Mouse (Mus musculus): ENCODE measurements around the gene Acaca. TPM values are rescaled to one million over a fixed set of nuclear protein-coding genes. Genes with fewer than 3 reads are reported as not detected.

The Acaca gene
- polyA plus RNA-seq, 1 experiment from 2014 or later, result 36.2 TPM

DNA sequence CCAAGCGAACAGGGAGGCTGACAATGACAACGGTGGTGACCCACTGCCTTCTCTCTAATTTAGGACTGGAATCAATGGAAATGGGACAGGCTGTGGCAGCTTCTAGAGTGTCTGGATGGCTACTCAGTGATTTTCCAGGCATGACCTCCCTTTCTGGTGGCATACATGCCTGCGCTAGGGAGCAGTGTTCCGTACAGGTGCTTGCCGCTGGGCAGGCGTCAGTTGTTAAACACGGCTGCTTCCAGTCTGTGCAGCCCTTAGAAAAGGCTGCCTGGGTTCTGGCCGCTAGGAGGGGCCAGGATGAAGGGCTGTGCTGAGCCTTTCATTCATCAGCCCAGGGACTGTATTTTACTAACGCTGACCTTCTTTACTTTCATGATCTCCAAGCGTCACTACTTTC lies 63.8 kb downstream of the Acaca start:
- H3K36me3 ChIP-seq (replicated peaks; ENCODE audit: control insufficient read depth, insufficient read depth), result peaks cover 10% of the 10 kb centered on the region
- H3K4me2 ChIP-seq (replicated peaks), result no peak overlapping the region
- no peaks in the 10 kb centered on the region for H3K4me1 ChIP-seq (replicated peaks; ENCODE audit: control insufficient read depth, insufficient read depth, low read length)
- ATAC-seq (ENCODE audit: low FRiP score), result no peak
- H3K27me3 ChIP-seq (ENCODE audit: control insufficient read depth, insufficient read depth, low read length), result no peaks in the 10 kb centered on the region
- H3K27ac ChIP-seq, result no peak overlapping the region
- no peaks in the 10 kb centered on the region for H3K9me3 ChIP-seq (ENCODE audit: control insufficient read depth, low read length)
- no peak overlapping the region for H3K4me3 ChIP-seq (replicated peaks; ENCODE audit: low read length)
- no peak for DNase-seq (ENCODE audit: low spot score)
- H3K9ac ChIP-seq, result no peak overlapping the region
- 69% methylated on average over 10 of the region's 10 CpGs for WGBS

DNA sequence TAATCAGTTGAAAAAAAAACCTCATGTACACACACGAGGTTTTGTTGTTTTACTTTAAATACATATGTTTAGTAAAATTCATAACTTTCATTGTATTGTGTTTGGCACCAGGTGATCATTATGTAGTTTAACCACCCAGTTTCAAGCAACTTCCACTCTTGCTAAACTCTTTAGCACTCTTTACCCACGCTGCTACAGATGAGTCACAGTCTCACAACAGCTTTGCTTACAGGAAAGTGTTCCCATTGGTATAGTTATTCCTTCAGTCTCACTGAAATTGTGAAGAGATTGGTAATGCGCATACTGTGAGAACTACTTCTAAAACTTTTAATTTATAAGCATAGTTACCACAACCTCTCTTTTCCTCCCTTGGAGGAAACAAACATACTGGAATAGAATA lies 65.3 kb downstream of the Acaca start:
- H3K27me3 ChIP-seq (ENCODE audit: control insufficient read depth, insufficient read depth, low read length), result no peaks in the 10 kb centered on the region
- H3K4me1 ChIP-seq (replicated peaks; ENCODE audit: control insufficient read depth, insufficient read depth, low read length), result no peaks in the 10 kb centered on the region
- H3K27ac ChIP-seq, result no peak overlapping the region
- no peak overlapping the region for H3K4me2 ChIP-seq (replicated peaks)
- ATAC-seq (ENCODE audit: low FRiP score) (no peak), DNase-seq (ENCODE audit: low spot score) (no peak)
- H3K36me3 ChIP-seq (replicated peaks; ENCODE audit: control insufficient read depth, insufficient read depth), result peaks cover 10% of the 10 kb centered on the region
- H3K4me3 ChIP-seq (replicated peaks; ENCODE audit: low read length), result no peak overlapping the region
- no peaks in the 10 kb centered on the region for H3K9me3 ChIP-seq (ENCODE audit: control insufficient read depth, low read length)
- WGBS, result 95% methylated on average over 3 of the region's 3 CpGs
- H3K9ac ChIP-seq, result no peak overlapping the region

GRCm38 (mm10) chr11:84197607-84198402 lies 68.3 kb downstream of the Acaca start:
- Histone ChIP-seq H3K27me3 (ENCODE audit: control insufficient read depth, insufficient read depth, low read length) (no peaks in the 10 kb centered on the region), H3K27ac (no peak overlapping the region), H3K36me3 (replicated peaks; ENCODE audit: control insufficient read depth, insufficient read depth) (peaks cover 10% of the 10 kb centered on the region), H3K9ac (no peak overlapping the region), H3K4me3 (replicated peaks; ENCODE audit: low read length) (no peak overlapping the region), H3K4me2 (replicated peaks) (no peak overlapping the region), H3K4me1 (replicated peaks; ENCODE audit: control insufficient read depth, insufficient read depth, low read length) (no peaks in the 10 kb centered on the region), H3K9me3 (ENCODE audit: control insufficient read depth, low read length) (no peaks in the 10 kb centered on the region)
- no peak for DNase-seq (ENCODE audit: low spot score)
- no peak for ATAC-seq (ENCODE audit: low FRiP score)
- 94% methylated on average over 3 of the region's 3 CpGs for WGBS

- 51% methylated on average over 4 of the region's 4 CpGs for WGBS
- no peak for ATAC-seq (ENCODE audit: low FRiP score)
- Histone ChIP-seq H3K4me2 (replicated peaks) (no peak overlapping the region), H3K36me3 (replicated peaks; ENCODE audit: control insufficient read depth, insufficient read depth) (no peaks in the 10 kb centered on the region), H3K4me1 (replicated peaks; ENCODE audit: control insufficient read depth, insufficient read depth, low read length) (no peaks in the 10 kb centered on the region), H3K9me3 (ENCODE audit: control insufficient read depth, low read length) (no peaks in the 10 kb centered on the region), H3K27me3 (ENCODE audit: control insufficient read depth, insufficient read depth, low read length) (no peaks in the 10 kb centered on the region), H3K4me3 (replicated peaks; ENCODE audit: low read length) (no peak overlapping the region), H3K9ac (no peak overlapping the region), H3K27ac (no peak overlapping the region)
- no peak for DNase-seq (ENCODE audit: low spot score)
These were observed 76.3 kb downstream of the Acaca start for GRCm38 (mm10) chr11:84205776-84206175.

- H3K4me3 ChIP-seq (replicated peaks; ENCODE audit: low read length), result no peak overlapping the region
- no peaks in the 10 kb centered on the region for H3K4me1 ChIP-seq (replicated peaks; ENCODE audit: control insufficient read depth, insufficient read depth, low read length)
- no peaks in the 10 kb centered on the region for H3K9me3 ChIP-seq (ENCODE audit: control insufficient read depth, low read length)
- no peak overlapping the region for H3K27ac ChIP-seq
- no peak overlapping the region for H3K4me2 ChIP-seq (replicated peaks)
- WGBS, result 95% methylated on average over 6 of the region's 6 CpGs
- H3K9ac ChIP-seq, result no peak overlapping the region
- DNase-seq (ENCODE audit: low spot score), result no peak
- no peaks in the 10 kb centered on the region for H3K27me3 ChIP-seq (ENCODE audit: control insufficient read depth, insufficient read depth, low read length)
- ATAC-seq (ENCODE audit: low FRiP score), result no peak
- 0 out of 2 replicates have a peak, but pooled peaks cover 2% of the 10 kb centered on the region for H3K36me3 ChIP-seq (replicated peaks; ENCODE audit: control insufficient read depth, insufficient read depth)
These were observed 81.4 kb downstream of the Acaca start for GRCm38 (mm10) chr11:84210876-84211275.

DNA sequence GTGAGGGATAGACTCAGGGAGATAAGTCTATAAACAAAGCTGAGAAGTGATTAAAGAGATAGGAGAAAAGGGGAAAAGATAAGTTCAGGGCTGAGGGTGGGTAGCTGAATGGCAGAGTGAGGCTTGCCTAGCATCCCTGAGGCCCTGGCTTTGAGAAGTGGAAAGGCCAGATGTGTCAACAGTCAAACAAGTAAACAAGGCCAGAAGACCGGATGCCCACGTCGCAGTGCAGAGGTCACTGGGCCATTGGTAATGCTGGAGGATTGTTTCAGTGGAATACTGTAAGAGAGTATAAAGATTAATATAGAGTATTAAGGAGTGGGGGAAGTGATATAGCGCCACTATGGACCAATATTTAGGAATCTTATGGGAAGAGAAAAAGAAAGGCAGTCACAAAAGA lies 89.5 kb downstream of the Acaca start:
- Histone ChIP-seq H3K27me3 (ENCODE audit: control insufficient read depth, insufficient read depth, low read length) (no peaks in the 10 kb centered on the region), H3K36me3 (replicated peaks; ENCODE audit: control insufficient read depth, insufficient read depth) (0 out of 2 replicates have a peak, but pooled peaks cover 6% of the 10 kb centered on the region), H3K4me2 (replicated peaks) (no peak overlapping the region), H3K4me1 (replicated peaks; ENCODE audit: control insufficient read depth, insufficient read depth, low read length) (no peaks in the 10 kb centered on the region), H3K9me3 (ENCODE audit: control insufficient read depth, low read length) (no peaks in the 10 kb centered on the region), H3K27ac (no peak overlapping the region), H3K4me3 (replicated peaks; ENCODE audit: low read length) (no peak overlapping the region), H3K9ac (no peak overlapping the region)
- DNase-seq (ENCODE audit: low spot score), result no peak
- ATAC-seq (ENCODE audit: low FRiP score), result no peak
- WGBS, result 89% methylated on average over 4 of the region's 4 CpGs

GRCm38 (mm10) chr11:84243562-84243961 lies 114.1 kb downstream of the Acaca start:
- Histone ChIP-seq H3K36me3 (replicated peaks; ENCODE audit: control insufficient read depth, insufficient read depth) (peaks cover 20% of the 10 kb centered on the region), H3K4me2 (replicated peaks) (no peak overlapping the region), H3K27me3 (ENCODE audit: control insufficient read depth, insufficient read depth, low read length) (no peaks in the 10 kb centered on the region), H3K4me1 (replicated peaks; ENCODE audit: control insufficient read depth, insufficient read depth, low read length) (no peaks in the 10 kb centered on the region), H3K4me3 (replicated peaks; ENCODE audit: low read length) (no peak overlapping the region), H3K9me3 (ENCODE audit: control insufficient read depth, low read length) (no peaks in the 10 kb centered on the region), H3K27ac (no peak overlapping the region), H3K9ac (no peak overlapping the region)
- DNase-seq (ENCODE audit: low spot score) (peak; percentile 67), ATAC-seq (ENCODE audit: low FRiP score) (no peak)

DNA sequence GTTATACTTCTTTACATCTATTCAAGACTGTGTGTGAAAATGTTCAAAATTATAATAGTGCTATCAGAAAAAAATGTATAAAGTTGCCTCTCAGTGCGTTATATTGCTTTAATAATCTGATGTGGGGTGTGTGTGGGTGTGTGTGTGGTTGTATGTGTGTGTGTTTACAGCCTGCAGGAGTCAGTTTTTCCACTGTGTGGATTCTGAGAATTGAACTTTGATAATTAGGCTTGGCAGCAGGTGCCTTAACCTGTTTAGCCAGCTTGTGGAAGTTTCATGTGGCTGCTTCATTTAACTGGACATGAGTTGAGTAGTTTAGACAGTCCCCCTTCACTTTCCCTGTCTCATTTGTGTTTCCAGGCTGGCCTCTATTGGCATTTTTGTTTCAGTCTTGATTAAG lies 117.9 kb downstream of the Acaca start:
- DNase-seq (ENCODE audit: low spot score) (no peak), ATAC-seq (ENCODE audit: low FRiP score) (no peak)
- H3K27ac ChIP-seq, result no peak overlapping the region
- H3K9ac ChIP-seq, result no peak overlapping the region
- 93% methylated on average over 1 of the region's 1 CpGs for WGBS
- H3K4me2 ChIP-seq (replicated peaks), result no peak overlapping the region
- no peak overlapping the region for H3K4me3 ChIP-seq (replicated peaks; ENCODE audit: low read length)
- peaks cover 42% of the 10 kb centered on the region for H3K36me3 ChIP-seq (replicated peaks; ENCODE audit: control insufficient read depth, insufficient read depth)
- H3K4me1 ChIP-seq (replicated peaks; ENCODE audit: control insufficient read depth, insufficient read depth, low read length), result no peaks in the 10 kb centered on the region
- no peaks in the 10 kb centered on the region for H3K27me3 ChIP-seq (ENCODE audit: control insufficient read depth, insufficient read depth, low read length)
- no peaks in the 10 kb centered on the region for H3K9me3 ChIP-seq (ENCODE audit: control insufficient read depth, low read length)

- 93% methylated on average over 3 of the region's 3 CpGs for WGBS
- no peak overlapping the region for H3K9ac ChIP-seq
- H3K27me3 ChIP-seq (ENCODE audit: control insufficient read depth, insufficient read depth, low read length), result no peaks in the 10 kb centered on the region
- peaks cover 32% of the 10 kb centered on the region for H3K36me3 ChIP-seq (replicated peaks; ENCODE audit: control insufficient read depth, insufficient read depth)
- no peaks in the 10 kb centered on the region for H3K4me1 ChIP-seq (replicated peaks; ENCODE audit: control insufficient read depth, insufficient read depth, low read length)
- H3K4me2 ChIP-seq (replicated peaks), result no peak overlapping the region
- H3K4me3 ChIP-seq (replicated peaks; ENCODE audit: low read length), result no peak overlapping the region
- H3K9me3 ChIP-seq (ENCODE audit: control insufficient read depth, low read length), result no peaks in the 10 kb centered on the region
- H3K27ac ChIP-seq, result no peak overlapping the region
- ATAC-seq (ENCODE audit: low FRiP score) (no peak), DNase-seq (ENCODE audit: low spot score) (no peak)
These were observed 121.7 kb downstream of the Acaca start for GRCm38 (mm10) chr11:84251170-84251569.

DNA sequence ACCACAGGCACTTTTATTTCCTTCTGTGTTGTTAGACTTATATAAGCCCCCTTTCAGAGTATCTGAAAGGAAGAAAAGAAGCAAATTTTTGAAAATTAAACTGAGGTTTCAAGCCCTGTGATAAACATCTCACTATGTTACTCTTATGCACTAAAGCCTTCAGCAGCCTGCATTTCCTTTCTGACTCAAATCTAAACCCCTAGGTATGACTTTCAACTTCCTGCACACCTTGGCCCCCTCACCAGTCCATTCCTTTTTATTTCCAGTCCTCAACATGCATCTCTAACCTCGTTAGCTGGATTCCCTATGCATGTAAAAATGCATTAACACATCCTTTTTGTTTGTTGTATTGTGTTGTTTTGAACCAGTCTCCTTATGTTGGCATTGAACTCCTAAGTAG lies 123.0 kb downstream of the Acaca start:
- Histone ChIP-seq H3K4me2 (replicated peaks) (no peak overlapping the region), H3K4me3 (replicated peaks; ENCODE audit: low read length) (no peak overlapping the region), H3K36me3 (replicated peaks; ENCODE audit: control insufficient read depth, insufficient read depth) (peaks cover 38% of the 10 kb centered on the region), H3K27ac (no peak overlapping the region), H3K9ac (no peak overlapping the region), H3K9me3 (ENCODE audit: control insufficient read depth, low read length) (no peaks in the 10 kb centered on the region), H3K27me3 (ENCODE audit: control insufficient read depth, insufficient read depth, low read length) (no peaks in the 10 kb centered on the region), H3K4me1 (replicated peaks; ENCODE audit: control insufficient read depth, insufficient read depth, low read length) (no peaks in the 10 kb centered on the region)
- no peak for ATAC-seq (ENCODE audit: low FRiP score)
- WGBS, result 88% methylated on average over 1 of the region's 1 CpGs
- no peak for DNase-seq (ENCODE audit: low spot score)

All from hindbrain, embryonic 14.5 days (tissue).